Comparison of ENCODE assay signal across 26 mouse cellular contexts in genomic region chr8:120728488-120729160, GRCm38 (mm10). TPM values are rescaled to one million over a fixed set of nuclear protein-coding genes. Genes with fewer than 3 reads are reported as not detected.
DNase-seq lines count a peak whose midpoint lies in the region; ATAC-seq and TF ChIP-seq lines count a peak whose summit lies in the region.
"Had no signal": no experiment of that assay in that cellular context is flagged by ENCODE, and none has a peak within 500 bp of the region (broad histone marks: within the 10 kb centered on the region; RNA-seq: fewer than 3 reads in every experiment).

No protein-coding gene starts in this region.

- no peak overlapping the region for H3K27ac ChIP-seq in thymus, adult 2 months (ENCODE audit: control insufficient read depth, insufficient read depth, low read length)
- H3K27ac ChIP-seq in intestine, embryonic 14.5 days (ENCODE audit: low read depth) = peak overlapping the region; percentile 43
- no peak overlapping the region for H3K27ac ChIP-seq in stomach, embryonic 14.5 days (ENCODE audit: low read length)
- no peak overlapping the region for H3K27ac ChIP-seq in hindbrain, embryonic 11.5 days (ENCODE audit: low read depth, low read length)
- H3K27ac ChIP-seq: embryonic facial prominence, embryonic 10.5 days; forebrain, embryonic 13.5 days; heart, embryonic 13.5 days; hindbrain, embryonic 15.5 days; limb, embryonic 10.5 days; liver, embryonic 13.5 days; neural tube, embryonic 15.5 days had no signal

- peaks cover 36% of the 10 kb centered on the region for H3K4me1 ChIP-seq in thymus, adult 2 months (replicated peaks; ENCODE audit: control insufficient read depth, insufficient read depth, low read length)
- 0 out of 2 replicates have a peak, but pooled peaks cover 6% of the 10 kb centered on the region for H3K4me1 ChIP-seq in intestine, embryonic 14.5 days (replicated peaks; ENCODE audit: control insufficient read depth, insufficient read depth, low read length)
- H3K4me1 ChIP-seq in stomach, embryonic 14.5 days (ENCODE audit: control insufficient read depth, insufficient read depth, low read length) = peaks cover 3% of the 10 kb centered on the region; the same call in 1 of the 2 replicates
- H3K4me1 ChIP-seq in hindbrain, embryonic 11.5 days (replicated peaks; ENCODE audit: control insufficient read depth, insufficient read depth, low read length) = no peaks in the 10 kb centered on the region
- H3K4me1 ChIP-seq: forebrain, embryonic 13.5 days had no signal

- peak; percentile 64; the same call in 1 of the 2 replicates for ATAC-seq in intestine, embryonic 14.5 days (replicated peaks; ENCODE audit: low FRiP score, low TSS enrichment, low read depth)
- peak; percentile 73 for ATAC-seq in stomach, embryonic 14.5 days (ENCODE audit: insufficient number of reproducible peaks, insufficient read depth, low FRiP score, low read depth)
- no peak for ATAC-seq in hindbrain, embryonic 11.5 days (ENCODE audit: low FRiP score)
- ATAC-seq: forebrain, embryonic 13.5 days had no signal

- H3K9me3 ChIP-seq in intestine, embryonic 14.5 days (ENCODE audit: control insufficient read depth, low read length) = no peaks in the 10 kb centered on the region
- no peaks in the 10 kb centered on the region for H3K9me3 ChIP-seq in stomach, embryonic 14.5 days (ENCODE audit: control insufficient read depth, low read depth, low read length)
- no peaks in the 10 kb centered on the region for H3K9me3 ChIP-seq in hindbrain, embryonic 11.5 days (ENCODE audit: control insufficient read depth, low read length)
- H3K9me3 ChIP-seq: hindbrain, embryonic 15.5 days; limb, embryonic 10.5 days; liver, embryonic 13.5 days; neural tube, embryonic 15.5 days had no signal

- TF ChIP-seq POLR2A in thymus, adult 2 months (IDR thresholded peaks at IDR 0.05; ENCODE audit: control insufficient read depth, extremely low read depth, insufficient read depth, low read length, poor library complexity) = no peak

- peak; percentile 23 for DNase-seq in thymus, postnatal 25 days
- DNase-seq in thymus, adult 2 months = no peak
- no peak for DNase-seq in intestine, embryonic 14.5 days (ENCODE audit: low spot score)
- no peak for DNase-seq in c-Kit-positive CD71-positive TER-119-positive erythroid progenitor cells, embryonic 14.5 days (ENCODE audit: low spot score)
- no peak for DNase-seq in hindbrain, embryonic 11.5 days (ENCODE audit: low spot score)
- no peak for DNase-seq in cerebellum, adult 18-20 months
- DNase-seq: adrenal gland, postnatal 36 days; cerebellum, adult 2 months; gastrocnemius, postnatal 14 days; heart, adult 18-20 months; heart, postnatal 36 days; kidney, adult 8-10 months; kidney, postnatal 14 days; liver, embryonic 13.5 days; lung, postnatal 10 days; midbrain, embryonic 14.5 days; spleen, adult 18-20 months had no signal

- H3K4me2 ChIP-seq in intestine, embryonic 14.5 days (ENCODE audit: low read length) = no peak overlapping the region
- H3K4me2 ChIP-seq in stomach, embryonic 14.5 days (replicated peaks; ENCODE audit: low read depth, low read length) = no peak overlapping the region
- H3K4me2 ChIP-seq in hindbrain, embryonic 11.5 days (replicated peaks; ENCODE audit: low read depth, low read length) = no peak overlapping the region
- H3K4me2 ChIP-seq: forebrain, embryonic 13.5 days; heart, embryonic 13.5 days; hindbrain, embryonic 15.5 days; liver, embryonic 13.5 days; neural tube, embryonic 15.5 days had no signal

- H3K9ac ChIP-seq in intestine, embryonic 14.5 days (ENCODE audit: low read length) = no peak overlapping the region
- H3K9ac ChIP-seq in stomach, embryonic 14.5 days (replicated peaks; ENCODE audit: low read depth, low read length) = no peak overlapping the region
- H3K9ac ChIP-seq in hindbrain, embryonic 11.5 days (ENCODE audit: low read depth, low read length) = no peak overlapping the region
- H3K9ac ChIP-seq: forebrain, embryonic 13.5 days; heart, embryonic 13.5 days; hindbrain, embryonic 15.5 days; liver, embryonic 13.5 days; neural tube, embryonic 15.5 days had no signal

- 38% methylated on average over 9 of the region's 9 CpGs for WGBS in thymus, adult 2 months
- 42% methylated on average over 9 of the region's 9 CpGs for WGBS in intestine, embryonic 14.5 days
- whole genome bisulfite sequencing in stomach, embryonic 14.5 days = 30% methylated on average over 9 of the region's 9 CpGs
- WGBS in hindbrain, embryonic 11.5 days = 79% methylated on average over 9 of the region's 9 CpGs

- no peaks in the 10 kb centered on the region for H3K27me3 ChIP-seq in thymus, adult 2 months (ENCODE audit: control insufficient read depth, insufficient read depth, low read length)
- H3K27me3 ChIP-seq in intestine, embryonic 14.5 days (replicated peaks; ENCODE audit: control insufficient read depth, insufficient read depth, low read length) = 0 out of 2 replicates have a peak, but pooled peaks cover 7% of the 10 kb centered on the region
- H3K27me3 ChIP-seq in stomach, embryonic 14.5 days (ENCODE audit: control insufficient read depth, insufficient read depth, low read length) = no peaks in the 10 kb centered on the region
- H3K27me3 ChIP-seq in hindbrain, embryonic 11.5 days (ENCODE audit: control insufficient read depth, insufficient read depth, low read length) = 0 out of 2 replicates have a peak, but pooled peaks cover 2% of the 10 kb centered on the region

- H3K4me3 ChIP-seq in thymus, adult 2 months (ENCODE audit: control insufficient read depth, insufficient read depth, low read length) = no peak overlapping the region
- no peak overlapping the region for H3K4me3 ChIP-seq in intestine, embryonic 14.5 days (ENCODE audit: low read depth, low read length)
- no peak overlapping the region for H3K4me3 ChIP-seq in stomach, embryonic 14.5 days (ENCODE audit: low read depth, low read length)
- no peak overlapping the region for H3K4me3 ChIP-seq in hindbrain, embryonic 11.5 days (ENCODE audit: low read depth, low read length)
- H3K4me3 ChIP-seq: embryonic facial prominence, embryonic 10.5 days; forebrain, embryonic 13.5 days; heart, embryonic 13.5 days; hindbrain, embryonic 15.5 days; limb, embryonic 10.5 days; liver, embryonic 13.5 days; myocyte; neural tube, embryonic 15.5 days had no signal

- H3K36me3 ChIP-seq in thymus, adult 2 months (ENCODE audit: control insufficient read depth, insufficient read depth, low read length) = no peaks in the 10 kb centered on the region
- no peaks in the 10 kb centered on the region for H3K36me3 ChIP-seq in intestine, embryonic 14.5 days (ENCODE audit: control insufficient read depth, insufficient read depth, low read length)
- no peaks in the 10 kb centered on the region for H3K36me3 ChIP-seq in stomach, embryonic 14.5 days (ENCODE audit: control insufficient read depth, insufficient read depth, low read length)
- H3K36me3 ChIP-seq in hindbrain, embryonic 11.5 days (ENCODE audit: control insufficient read depth, insufficient read depth, low read length) = no peaks in the 10 kb centered on the region
- H3K36me3 ChIP-seq: embryonic facial prominence, embryonic 10.5 days; G1E; heart, embryonic 13.5 days; hindbrain, embryonic 15.5 days; limb, embryonic 10.5 days; liver, embryonic 13.5 days; neural tube, embryonic 15.5 days had no signal

- no peak for TF ChIP-seq CTCF in thymus, adult 2 months (IDR thresholded peaks at IDR 0.05; ENCODE audit: borderline replicate concordance, control insufficient read depth, extremely low read depth, insufficient read depth, low read length, poor library complexity)

RNA-seq across cellular contexts. Expression of gene Irf8, which starts 7.5 kb away (rescaled TPM):
- 105 and 109 TPM in 2 replicates for polyA plus RNA-seq in thymus, adult 2 months (2012; rRNA removed)
- 26.9 and 32.2 TPM in 2 replicates for polyA plus RNA-seq in intestine, embryonic 14.5 days (2014; fragmentation: Nextera tagmentation; extraction: Ambion mirVana)
- polyA plus RNA-seq in stomach, embryonic 14.5 days (2014; fragmentation: Nextera tagmentation; extraction: Ambion mirVana) = 12.7 and 15.3 TPM in 2 replicates
- polyA plus RNA-seq in hindbrain, embryonic 11.5 days (2014; fragmentation: Nextera tagmentation; extraction: Ambion mirVana) = 3.6 and 3.9 TPM in 2 replicates
- polyA plus RNA-seq: myocyte had no signal
